Mouse (Mus musculus) gastrocnemius, adult 8-10 months (tissue): ENCODE results near the gene Tmem151b. TPM values are rescaled to one million over a fixed set of nuclear protein-coding genes. Genes with fewer than 3 reads are reported as not detected.
A peak's percentile ranks its signal among the peaks of the same experiment; 100 is the strongest.

ENCODE experiments used
- DNase-seq, 2 experiments: peaks; one replicate each; pipeline ENCODE4 v3.0.0; 2022; ENCODE audit warnings: low spot score in 2 of 2
- total RNA-seq, 4 experiments: library from RNA; stranded (reverse); gene quantifications; 2 replicates each; pipeline ENCODE4 v1.2.4; 2022

Tmem151b gene
- total RNA-seq, 4 experiments from 2014 or later, result not detected

GRCm38 (mm10) chr17:45511757-45512156 lies 37.7 kb downstream of the Tmem151b start:
- DNase-seq, result no peak

DNA sequence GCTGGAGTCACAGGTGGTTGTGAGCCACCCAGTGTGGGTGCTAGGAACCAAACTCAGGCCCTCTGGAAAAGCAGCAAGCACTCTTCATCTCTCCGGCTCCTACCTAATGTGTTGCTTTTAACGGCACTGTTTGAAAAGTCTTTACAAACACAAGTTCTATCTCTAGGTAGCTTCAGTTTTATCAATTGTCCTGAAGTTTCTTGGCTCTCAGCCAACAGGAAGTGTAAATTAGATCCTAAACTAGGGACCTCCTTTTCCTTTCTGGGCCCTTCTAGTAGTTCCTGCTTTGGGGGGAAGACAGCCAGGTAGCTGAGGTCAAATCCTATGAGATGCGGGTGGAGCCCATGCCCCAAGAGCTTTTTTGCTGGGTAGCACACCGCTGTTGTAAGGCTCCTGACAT lies 38.6 kb downstream of the Tmem151b start:
- no peak for DNase-seq

- peak; percentile 88 for DNase-seq
Observed at GRCm38 (mm10) chr17:45506700-45507189, 42.7 kb downstream of the Tmem151b start, which contains the start of gene Aars2. Gene Aars2 (plus strand): TSS chr17:45506841.

GRCm38 (mm10) chr17:45505941-45506465 lies 43.5 kb downstream of the Tmem151b start:
- no peak for DNase-seq

DNA sequence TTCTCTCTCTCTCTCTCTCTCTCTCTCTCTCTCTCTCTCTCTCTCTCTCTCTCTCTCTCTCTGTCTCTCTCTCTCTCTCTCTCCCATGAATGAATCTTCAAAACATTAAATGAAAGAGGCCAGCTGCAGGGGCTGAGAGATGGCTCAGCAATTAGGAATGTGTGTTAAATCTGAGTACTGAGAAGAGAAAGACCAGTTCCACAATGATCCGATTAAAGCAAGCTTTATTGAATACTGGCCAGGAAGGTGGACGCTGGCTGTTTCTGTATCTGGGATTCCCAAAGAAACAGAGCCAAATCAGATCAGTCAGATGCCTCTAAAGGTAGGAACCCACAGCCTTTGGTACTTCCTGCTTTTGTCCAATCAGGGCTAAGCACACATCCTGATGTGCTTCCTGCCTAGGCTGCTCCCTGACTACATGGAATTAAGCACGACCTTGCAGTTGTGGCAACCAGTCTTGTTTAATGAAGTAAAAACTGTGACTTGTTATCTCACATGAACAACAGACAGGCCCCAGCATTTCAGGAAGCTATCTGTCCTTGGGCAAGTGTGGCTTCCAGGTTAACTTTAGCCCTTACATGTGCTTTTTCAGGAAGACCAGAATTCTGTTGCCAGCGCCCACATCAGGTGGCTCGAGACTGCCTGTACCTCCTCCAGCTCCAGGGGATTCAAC lies 46.0 kb downstream of the Tmem151b start:
- no peak for DNase-seq

- DNase-seq, result no peak
Observed at GRCm38 (mm10) chr17:45502324-45502723, 47.2 kb downstream of the Tmem151b start.

GRCm38 (mm10) chr17:45500981-45501380 lies 48.5 kb downstream of the Tmem151b start:
- DNase-seq, result no peak

DNA sequence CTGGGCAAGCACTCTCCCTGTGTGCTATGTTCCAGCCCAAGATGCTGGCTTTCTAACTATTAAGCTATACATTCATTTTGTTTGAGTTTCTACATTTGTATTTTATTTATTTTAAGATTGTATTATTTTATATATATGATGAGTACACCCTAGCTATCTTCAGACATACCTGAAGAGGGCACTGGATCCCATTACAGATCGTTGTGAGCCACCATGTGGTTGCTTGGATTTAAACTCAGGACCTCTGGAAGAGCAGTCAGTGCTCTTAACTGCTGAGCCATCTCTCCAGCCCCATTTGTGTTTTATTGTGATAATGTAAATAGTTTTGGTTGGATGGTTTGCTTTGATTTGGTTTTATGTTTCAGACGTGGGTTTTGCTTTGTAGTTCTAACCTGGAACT lies 50.0 kb downstream of the Tmem151b start:
- DNase-seq, result no peak

- no peak for DNase-seq
Observed at GRCm38 (mm10) chr17:45498397-45498796, 51.1 kb downstream of the Tmem151b start.

- DNase-seq, result no peak
Observed at GRCm38 (mm10) chr17:45495398-45495797, 54.1 kb downstream of the Tmem151b start.

Other genes with a start within 250 kb of the Tmem151b start
- gene Cdc5l, start 115.9 kb downstream of the Tmem151b start, total RNA-seq, result 10 to 100 TPM; 31.4 to 38.9 (median 37.5) TPM
- gene Spats1, start 74.3 kb downstream of the Tmem151b start, total RNA-seq, result not detected
- gene Aars2, start 42.8 kb downstream of the Tmem151b start, total RNA-seq, result 10 to 100 TPM; 13.6 to 15.4 (median 14.2) TPM
- gene Tcte1, start 26.2 kb downstream of the Tmem151b start, total RNA-seq, result not detected
- under 1 TPM; 0.27 to 0.56 (median 0.34) TPM for gene Nfkbie, start 6.0 kb upstream of the Tmem151b start, total RNA-seq
- gene Slc35b2, start 14.2 kb upstream of the Tmem151b start, total RNA-seq, result 10 to 100 TPM; 17.2 to 22.9 (median 19.8) TPM
- 1,000 to 10,000 TPM; 1,140 to 1,362 (median 1,203) TPM for gene Hsp90ab1, start 23.6 kb upstream of the Tmem151b start, total RNA-seq
- 10 to 100 TPM; 26.6 to 31.2 (median 27.2) TPM for gene Slc29a1, start 49.9 kb upstream of the Tmem151b start, total RNA-seq
- not detected for gene Mymx, start 52.4 kb upstream of the Tmem151b start, total RNA-seq
- gene Capn11, start 109.6 kb upstream of the Tmem151b start, total RNA-seq, result under 1 TPM; 0.15 to 0.51 (median 0.33) TPM
- gene Mrpl14, start 136.6 kb upstream of the Tmem151b start, total RNA-seq, result 100 to 1,000 TPM; 105 to 141 (median 132) TPM
- gene Tmem63b, start 137.2 kb upstream of the Tmem151b start, total RNA-seq, result 10 to 100 TPM; 65.5 to 74.0 (median 68.3) TPM
- gene 1600014C23Rik, start 184.2 kb upstream of the Tmem151b start, total RNA-seq, result under 1 TPM in 1 of 4 experiments, not detected in 3; 0.92 TPM